Mouse (Mus musculus) cortical plate, adult 2 months (tissue): ENCODE data around the gene Neurl1b.

Experiments
- CTCF ChIP-seq: fragments of 200-500 bp; IDR thresholded peaks from 2 replicates; pipeline ENCODE4 v1.5.1; 2011; ENCODE audit warnings: mild to moderate bottlenecking, control low read depth, low read length; ENCODE audit not compliant: insufficient read depth; ENCODE audit errors: extremely low read depth
- POLR2A ChIP-seq: fragments of 200-500 bp; IDR thresholded peaks from 2 replicates; pipeline ENCODE4 v1.6.1; 2011; ENCODE audit warnings: mild to moderate bottlenecking, low read length, control low read depth; ENCODE audit not compliant: insufficient read depth; ENCODE audit errors: extremely low read depth

DNA sequence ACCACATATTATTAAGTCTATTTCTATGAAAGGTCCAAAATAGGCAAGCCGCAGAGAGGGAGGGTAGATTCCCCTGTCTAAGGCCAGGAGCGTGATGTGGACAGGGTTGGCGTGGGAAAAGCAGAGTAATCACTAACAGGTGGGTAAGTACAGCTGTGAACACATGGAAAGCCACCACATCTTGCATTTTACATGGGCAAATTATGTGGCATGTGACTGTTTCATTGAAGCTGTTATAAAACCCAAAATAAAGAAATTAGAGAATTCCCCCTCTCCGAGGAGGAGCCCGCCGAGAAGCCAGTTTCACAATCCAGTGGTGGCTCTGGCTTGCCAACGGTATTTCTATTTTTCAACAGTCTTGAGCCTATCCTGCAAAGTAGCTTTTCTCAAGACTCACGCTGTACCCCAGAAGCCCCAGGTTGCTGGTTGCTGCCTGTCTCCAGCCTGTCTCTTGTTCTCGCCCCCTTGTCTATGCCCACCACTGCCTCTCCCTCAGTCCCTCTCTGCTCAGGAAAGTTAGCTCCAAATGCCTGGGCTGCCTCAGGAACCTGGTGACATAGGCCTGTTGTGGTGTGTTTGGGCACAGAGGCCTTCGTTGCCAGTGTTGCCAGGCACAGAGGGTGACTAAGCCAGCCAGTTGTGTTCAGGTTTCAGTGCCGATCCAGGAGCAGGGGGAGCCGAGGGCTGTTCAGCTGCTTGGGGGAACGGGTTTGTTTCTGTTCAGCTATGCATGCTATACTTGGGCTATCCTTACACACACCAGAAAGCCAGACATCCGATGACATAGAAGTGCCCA, 70.2 kb downstream of the Neurl1b start:
- TF ChIP-seq CTCF (no peak), POLR2A (no peak)
